Mouse (Mus musculus) forebrain, embryonic 13.5 days (tissue): ENCODE measurements around the gene Olfr630. TPM values are rescaled to one million over a fixed set of nuclear protein-coding genes. Genes with fewer than 3 reads are reported as not detected.
"Not testable (repeated sequence)": the region's sequence is repeated elsewhere in the genome, so short reads cannot be mapped to it uniquely, and the experiment has no call there.

Experiments used
- ATAC-seq: fragments of 200-750 bp; cut with Nextera tagmentation; 2 replicates; pipeline ENCODE4 v1.8.0; 2017
- H3K27ac ChIP-seq: fragments of 300-500 bp; sonication (generic); 2 replicates; pipeline ENCODE4 v1.5.1; 2015; ENCODE audit warnings: inconsistent platforms, mild to moderate bottlenecking, moderate library complexity
- H3K27me3 ChIP-seq: fragments of 300-500 bp; sonication (generic); 2 replicates; pipeline ENCODE4 v1.6.1; 2015; ENCODE audit warnings: mild to moderate bottlenecking, inconsistent platforms
- H3K36me3 ChIP-seq: fragments of 300-500 bp; sonication (generic); 2 replicates; pipeline ENCODE4 v1.6.1; 2015; ENCODE audit warnings: mild to moderate bottlenecking, inconsistent platforms; ENCODE audit not compliant: poor library complexity, severe bottlenecking
- H3K4me1 ChIP-seq: fragments of 300-500 bp; sonication (generic); 2 replicates; pipeline ENCODE4 v1.6.1; 2015; ENCODE audit warnings: inconsistent platforms
- H3K4me2 ChIP-seq: fragments of 300-500 bp; sonication (generic); 2 replicates; pipeline ENCODE4 v1.6.1; 2015; ENCODE audit warnings: inconsistent platforms, mild to moderate bottlenecking, moderate library complexity
- H3K4me3 ChIP-seq: fragments of 300-500 bp; sonication (generic); 2 replicates; pipeline ENCODE4 v1.5.1; 2015; ENCODE audit warnings: mild to moderate bottlenecking, inconsistent platforms
- H3K9ac ChIP-seq: fragments of 300-500 bp; sonication (generic); 2 replicates; pipeline ENCODE4 v1.6.1; 2015; ENCODE audit warnings: mild to moderate bottlenecking, inconsistent platforms
- H3K9me3 ChIP-seq: fragments of 300-500 bp; sonication (generic); replicated peaks from 2 replicates; pipeline ENCODE4 v1.6.1; 2016; ENCODE audit warnings: inconsistent platforms
- WGBS: fragments of 180-500 bp; shearing (Covaris S2); methylation state at CpG from one replicate; pipeline ENCODE4 v1.1.7; 2015; 5-methylcytosine and 5-hydroxymethylcytosine counted together
- polyA plus RNA-seq: library from polyadenylated mRNA; unstranded; fragments of >200 nt; fragmentation: Nextera tagmentation; extraction: Ambion mirVana; gene quantifications from 2 replicates; pipeline ENCODE4 v1.2.1, GENCODE M21; 2015

Gene Olfr630
- not detected in 2 replicates for polyA plus RNA-seq

GRCm38 (mm10) chr7:103757233-103757632, at the start of gene Olfr630:
Gene Olfr630, minus strand, starts transcription at chr7:103757333.
- Histone ChIP-seq H3K27ac (no peak within 1 kb of the TSS), H3K4me1 (no peaks in the 10 kb centered on the region), H3K9me3 (no peaks in the 10 kb centered on the region), H3K4me2 (no peak within 1 kb of the TSS), H3K9ac (no peak within 1 kb of the TSS), H3K36me3 (no peaks in the 10 kb centered on the region), H3K27me3 (no peaks in the 10 kb centered on the region), H3K4me3 (no peak within 1 kb of the TSS)
- ATAC-seq, result no peak
- WGBS, result 36% methylated on average over 2 of the region's 2 CpGs

- Histone ChIP-seq H3K9me3 (no peaks in the 10 kb centered on the region), H3K4me3 (no peak overlapping the region), H3K4me2 (no peak overlapping the region), H3K9ac (no peak overlapping the region), H3K4me1 (no peaks in the 10 kb centered on the region), H3K27ac (no peak overlapping the region), H3K27me3 (no peaks in the 10 kb centered on the region), H3K36me3 (no peaks in the 10 kb centered on the region)
- ATAC-seq, result no peak
- WGBS, result 70% methylated on average over 1 of the region's 1 CpGs
Measured at GRCm38 (mm10) chr7:103806856-103807255, 49.7 kb upstream of the Olfr630 start.

- Histone ChIP-seq H3K9me3 (no peaks in the 10 kb centered on the region), H3K4me2 (no peak overlapping the region), H3K4me3 (no peak overlapping the region), H3K27me3 (no peaks in the 10 kb centered on the region), H3K36me3 (no peaks in the 10 kb centered on the region), H3K9ac (no peak overlapping the region), H3K4me1 (no peaks in the 10 kb centered on the region), H3K27ac (no peak overlapping the region)
- 23% methylated on average over 4 of the region's 4 CpGs for whole genome bisulfite sequencing
- no peak for ATAC-seq
Measured at GRCm38 (mm10) chr7:103792669-103793388, 35.7 kb upstream of the Olfr630 start.

GRCm38 (mm10) chr7:103791721-103792120, 34.6 kb upstream of the Olfr630 start, which contains the start of gene Olfr67:
Gene Olfr67, minus strand, starts transcription at chr7:103791821.
- WGBS, result 86% methylated on average over 3 of the region's 3 CpGs
- Histone ChIP-seq H3K36me3 (no peaks in the 10 kb centered on the region), H3K9ac (no peak within 1 kb of the TSS), H3K9me3 (no peaks in the 10 kb centered on the region), H3K4me2 (no peak within 1 kb of the TSS), H3K4me3 (no peak within 1 kb of the TSS), H3K27me3 (no peaks in the 10 kb centered on the region), H3K4me1 (no peaks in the 10 kb centered on the region), H3K27ac (no peak within 1 kb of the TSS)
- ATAC-seq, result no peak

GRCm38 (mm10) chr7:103779598-103779997, 22.5 kb upstream of the Olfr630 start, which contains the start of gene Olfr68:
Gene Olfr68, minus strand, starts transcription at chr7:103779698.
- Histone ChIP-seq H3K9me3 (no peaks in the 10 kb centered on the region), H3K27me3 (no peaks in the 10 kb centered on the region), H3K9ac (no peak within 1 kb of the TSS), H3K36me3 (no peaks in the 10 kb centered on the region), H3K4me1 (no peaks in the 10 kb centered on the region), H3K27ac (no peak within 1 kb of the TSS), H3K4me2 (no peak within 1 kb of the TSS), H3K4me3 (no peak within 1 kb of the TSS)
- ATAC-seq, result no peak
- WGBS, result 85% methylated on average over 3 of the region's 3 CpGs

- 86% methylated on average over 4 of the region's 4 CpGs for WGBS
- not testable (repeated sequence) for H3K27ac ChIP-seq, H3K4me2 ChIP-seq, H3K9ac ChIP-seq, H3K36me3 ChIP-seq, H3K9me3 ChIP-seq, H3K4me3 ChIP-seq, H3K27me3 ChIP-seq, ATAC-seq, H3K4me1 ChIP-seq
Measured at GRCm38 (mm10) chr7:103777652-103778051, 20.5 kb upstream of the Olfr630 start.

GRCm38 (mm10) chr7:103771494-103771893, 14.4 kb upstream of the Olfr630 start, which contains the start of gene Olfr69:
Gene Olfr69, minus strand, starts transcription at chr7:103771594.
- H3K4me1 ChIP-seq, result no peaks in the 10 kb centered on the region
- no peaks in the 10 kb centered on the region for H3K27me3 ChIP-seq
- no peak within 1 kb of the TSS for H3K27ac ChIP-seq
- H3K4me2 ChIP-seq, result no peak within 1 kb of the TSS
- no peak within 1 kb of the TSS for H3K9ac ChIP-seq
- no peak for ATAC-seq
- 70% methylated on average over 2 of the region's 2 CpGs for WGBS
- H3K36me3 ChIP-seq, result no peaks in the 10 kb centered on the region
- H3K4me3 ChIP-seq, result no peak within 1 kb of the TSS
- H3K9me3 ChIP-seq, result no peaks in the 10 kb centered on the region

- 94% methylated on average over 6 of the region's 6 CpGs for WGBS
- not testable (repeated sequence) for H3K4me3 ChIP-seq
Measured at GRCm38 (mm10) chr7:103767687-103768086, 10.6 kb upstream of the Olfr630 start.

GRCm38 (mm10) chr7:103762212-103762611, 5.1 kb upstream of the Olfr630 start:
- H3K4me2 ChIP-seq, H3K36me3 ChIP-seq, H3K9ac ChIP-seq, H3K27me3 ChIP-seq, H3K4me1 ChIP-seq, ATAC-seq, H3K9me3 ChIP-seq, H3K4me3 ChIP-seq, H3K27ac ChIP-seq: not testable (repeated sequence)
- 93% methylated on average over 6 of the region's 6 CpGs for WGBS

More at GRCm38 (mm10) chr7:103767687-103768086, 10.6 kb upstream of the Olfr630 start:
- H3K4me1 ChIP-seq, H3K9ac ChIP-seq, H3K36me3 ChIP-seq, H3K9me3 ChIP-seq, H3K27me3 ChIP-seq, ATAC-seq, H3K4me2 ChIP-seq, H3K27ac ChIP-seq: not testable (repeated sequence)

- H3K4me2 ChIP-seq, result no peak within 1 kb of the TSS
- 79% methylated on average over 2 of the region's 2 CpGs for WGBS
- no peak for ATAC-seq
Measured at GRCm38 (mm10) chr7:103744843-103745242, 12.3 kb downstream of the Olfr630 start, which contains the start of gene Olfr629. Gene Olfr629, minus strand, starts transcription at chr7:103744943.

GRCm38 (mm10) chr7:103730074-103730473, 27.1 kb downstream of the Olfr630 start, which contains the start of gene Olfr628:
Gene Olfr628, plus strand, starts transcription at chr7:103730374.
- no peak within 1 kb of the TSS for H3K27ac ChIP-seq
- no peak within 1 kb of the TSS for H3K9ac ChIP-seq
- H3K27me3 ChIP-seq, result no peaks in the 10 kb centered on the region
- no peak for ATAC-seq
- no peaks in the 10 kb centered on the region for H3K36me3 ChIP-seq
- WGBS, result 85% methylated on average over 1 of the region's 1 CpGs
- H3K4me3 ChIP-seq, result no peak within 1 kb of the TSS
- H3K9me3 ChIP-seq, result no peaks in the 10 kb centered on the region
- H3K4me2 ChIP-seq, result no peak within 1 kb of the TSS
- H3K4me1 ChIP-seq, result no peaks in the 10 kb centered on the region

More at GRCm38 (mm10) chr7:103744843-103745242, 12.3 kb downstream of the Olfr630 start, which contains the start of gene Olfr629:
- Histone ChIP-seq H3K27ac (no peak within 1 kb of the TSS), H3K4me1 (no peaks in the 10 kb centered on the region), H3K9me3 (0 out of 2 replicates have a peak, but pooled peaks cover 6% of the 10 kb centered on the region), H3K9ac (no peak within 1 kb of the TSS), H3K36me3 (no peaks in the 10 kb centered on the region), H3K27me3 (no peaks in the 10 kb centered on the region), H3K4me3 (no peak within 1 kb of the TSS)

GRCm38 (mm10) chr7:103716398-103716797, 40.7 kb downstream of the Olfr630 start:
- H3K36me3 ChIP-seq, H3K4me3 ChIP-seq, H3K4me2 ChIP-seq, H3K9ac ChIP-seq, H3K27me3 ChIP-seq, H3K4me1 ChIP-seq, ATAC-seq, H3K27ac ChIP-seq, H3K9me3 ChIP-seq: not testable (repeated sequence)
- 100% methylated on average over 1 of the region's 1 CpGs for WGBS
